Mouse (Mus musculus) adrenal gland, adult 18-20 months (tissue): ENCODE measurements around the gene Rbbp5. TPM values are rescaled to one million over a fixed set of nuclear protein-coding genes. Genes with fewer than 3 reads are reported as not detected.

Experiments
- DNase-seq, 2 experiments: peaks; one replicate each; pipeline ENCODE4 v3.0.0; 2021 to 2022; ENCODE audit warnings: low spot score in 2 of 2
- total RNA-seq, 2 experiments: library from RNA; stranded (reverse); gene quantifications; 1 replicate in 1 of 2; 2 replicates in 1 of 2; pipeline ENCODE4 v1.2.3; 2021

Rbbp5 gene
- total RNA-seq, 2 experiments from 2014 or later: 34.6 to 37.8 TPM

GRCm38 (mm10) chr1:132483759-132484158, 6.6 kb downstream of the Rbbp5 start:
- DNase-seq: no peak

DNA sequence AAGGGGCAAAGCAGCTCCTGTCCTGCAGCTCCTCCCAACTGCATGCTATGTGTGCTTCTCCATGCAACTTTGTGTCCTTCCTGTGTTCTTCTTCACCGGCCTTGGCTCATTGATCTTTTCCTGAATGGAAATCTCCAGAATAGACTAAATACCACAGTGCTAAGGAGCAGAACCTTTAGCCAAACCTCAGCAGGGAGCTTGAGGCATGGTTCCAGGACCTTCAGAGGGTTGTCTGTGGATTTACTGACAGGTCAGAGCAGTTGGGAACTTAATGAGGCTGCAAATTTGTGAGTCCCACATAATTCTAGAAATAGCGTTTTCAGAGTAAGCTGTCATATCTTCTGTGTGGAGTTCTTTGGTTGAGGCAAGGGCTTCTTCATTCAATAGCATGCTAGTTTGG, 23.4 kb downstream of the Rbbp5 start:
- DNase-seq: no peak

DNA sequence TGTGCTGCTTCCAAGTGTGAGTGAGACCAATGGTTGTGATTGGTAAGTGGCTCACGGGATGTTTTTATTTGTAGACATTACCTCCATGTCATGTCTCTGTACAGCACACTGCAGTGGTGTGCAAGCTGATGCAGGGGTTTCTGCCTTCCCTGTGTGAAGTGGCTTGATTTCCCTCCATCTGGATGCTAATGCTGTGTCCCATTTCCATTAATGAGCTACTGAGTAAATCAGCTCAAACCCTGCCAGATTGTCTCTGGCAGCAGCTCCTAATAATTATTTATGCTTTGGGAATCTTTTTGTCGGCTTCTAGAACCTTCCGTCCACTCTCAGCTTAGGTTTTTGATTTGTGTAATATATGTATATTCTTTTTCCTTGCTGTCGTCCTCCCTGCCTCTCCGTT, 28.0 kb downstream of the Rbbp5 start:
- no peak for DNase-seq

- DNase-seq: no peak
These were observed 28.9 kb downstream of the Rbbp5 start, which contains the start of gene Tmem81 for GRCm38 (mm10) chr1:132506058-132506457. Gene Tmem81, plus strand, starts transcription at chr1:132506230.

DNA sequence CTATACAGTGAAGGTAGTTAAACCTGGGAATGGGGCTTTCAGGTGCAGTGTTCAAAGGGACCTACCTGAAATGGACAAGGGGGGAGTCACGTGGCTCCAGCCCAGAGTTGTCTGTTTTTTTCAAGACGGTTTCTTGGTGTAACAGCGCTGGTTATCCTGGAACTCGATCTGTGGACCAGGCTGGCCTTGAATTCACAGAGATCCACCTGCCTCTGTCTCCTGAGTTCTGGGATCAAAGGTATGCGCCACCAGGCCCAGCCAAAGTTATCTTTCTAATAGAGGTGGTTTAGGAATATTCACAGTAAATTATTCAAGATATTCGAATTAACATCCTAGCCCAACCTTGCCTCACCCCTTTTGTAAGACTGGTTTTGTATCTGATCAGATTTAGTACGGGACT, 29.5 kb downstream of the Rbbp5 start:
- DNase-seq: no peak

DNA sequence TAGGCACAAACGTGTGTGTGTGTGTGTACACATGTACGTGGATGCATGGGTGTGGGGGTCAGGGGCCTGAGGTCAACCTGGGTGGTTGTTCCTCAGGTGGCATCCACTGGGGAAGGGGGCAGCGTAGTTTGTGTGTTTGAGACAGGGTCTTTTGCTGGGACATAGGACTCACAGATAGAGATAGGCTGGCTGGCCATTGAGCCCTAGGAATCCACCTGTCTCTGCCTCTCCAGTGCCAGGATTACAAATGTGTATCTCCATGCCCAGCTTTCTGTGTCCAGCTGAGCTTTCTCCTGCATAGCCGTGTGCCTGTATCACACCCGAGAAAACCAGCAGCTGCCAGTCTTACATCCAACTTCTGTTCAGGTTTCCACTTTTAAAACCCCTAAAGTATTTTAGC, 32.6 kb downstream of the Rbbp5 start:
- no peak for DNase-seq

DNA sequence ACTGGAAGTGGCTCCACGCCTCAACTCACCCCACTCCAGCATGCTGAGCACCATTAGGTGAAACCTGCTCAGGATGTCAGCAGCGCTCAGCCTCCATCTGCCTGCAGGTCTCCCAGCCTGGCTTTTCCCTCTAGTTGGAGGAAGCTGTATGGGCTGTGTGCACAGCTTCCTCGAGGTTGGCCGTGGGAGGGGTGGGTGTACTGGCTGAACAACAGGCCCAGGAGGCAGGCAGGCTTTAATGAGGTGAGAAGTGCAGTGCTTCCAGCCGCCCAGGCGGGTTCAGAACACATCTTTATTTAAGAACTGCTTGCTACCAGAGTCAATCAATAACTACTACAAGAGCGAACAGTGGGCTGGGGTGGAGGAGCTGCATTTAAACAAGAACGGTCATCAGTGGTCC, 34.4 kb downstream of the Rbbp5 start:
- no peak for DNase-seq

- no peak for DNase-seq
These were observed 34.9 kb downstream of the Rbbp5 start for GRCm38 (mm10) chr1:132512106-132512505.

GRCm38 (mm10) chr1:132515339-132515738, 38.2 kb downstream of the Rbbp5 start:
- DNase-seq: no peak

DNA sequence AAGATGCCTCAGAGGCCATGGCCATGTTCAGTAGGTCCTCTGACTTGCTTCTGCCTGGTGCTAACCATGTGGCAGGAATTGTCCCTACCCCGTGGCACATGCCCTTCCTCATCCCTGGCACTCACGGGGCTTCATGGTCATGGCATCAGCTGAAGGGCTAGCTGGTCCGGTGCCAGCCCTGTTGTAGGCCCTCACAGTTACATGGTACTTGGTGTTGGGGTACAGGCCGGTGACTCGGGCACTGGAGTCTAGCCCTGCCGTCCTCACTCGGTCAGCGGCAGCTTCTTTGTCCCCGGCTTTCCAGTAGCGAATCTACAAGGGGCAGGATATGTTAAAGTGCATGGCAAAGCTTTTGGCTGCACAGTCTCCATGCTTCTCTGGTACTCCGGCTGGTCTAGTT, 39.6 kb downstream of the Rbbp5 start:
- DNase-seq: no peak

DNA sequence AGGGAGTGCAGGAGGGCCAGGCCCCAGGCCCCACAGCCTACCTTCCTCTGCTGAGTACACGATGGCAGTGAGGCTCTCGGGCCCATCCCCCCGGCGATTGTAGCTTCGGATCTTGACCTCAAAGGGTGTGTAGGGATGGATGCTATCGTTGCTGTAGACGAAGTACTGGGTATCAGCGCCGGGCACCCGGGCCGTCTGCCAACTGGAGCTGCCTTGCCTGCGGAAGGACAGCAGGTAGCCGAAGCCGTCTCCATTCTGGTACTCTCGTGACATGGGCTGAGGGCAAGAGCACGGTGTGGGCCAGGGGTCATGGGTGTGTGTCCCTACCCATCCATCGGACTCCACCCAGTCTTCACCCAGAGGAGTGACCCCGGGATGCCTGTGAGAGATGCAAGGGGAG, 41.5 kb downstream of the Rbbp5 start:
- DNase-seq: no peak

DNA sequence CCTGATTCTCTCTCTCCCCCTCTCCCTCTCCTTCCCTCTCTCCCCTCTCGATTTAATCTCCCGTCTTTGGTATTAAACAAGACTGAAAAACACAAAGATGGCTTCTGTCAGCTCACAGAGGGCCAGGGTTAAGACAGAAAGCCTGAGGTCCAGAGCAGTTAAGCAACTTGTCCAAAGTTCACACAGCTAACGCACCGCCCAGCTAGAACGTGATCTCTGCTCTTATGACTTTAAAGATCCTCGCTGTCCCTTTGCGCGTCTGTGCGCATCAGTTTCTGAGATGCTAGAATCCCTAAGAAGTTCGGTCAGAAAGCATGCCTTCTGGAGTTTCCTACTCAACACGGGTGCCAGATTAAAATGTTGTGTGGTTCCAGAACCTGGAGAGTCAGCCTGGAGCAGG, 42.6 kb downstream of the Rbbp5 start:
- DNase-seq: no peak

GRCm38 (mm10) chr1:132520764-132521163, 43.6 kb downstream of the Rbbp5 start:
- DNase-seq: peak; percentile 36 to 54

DNA sequence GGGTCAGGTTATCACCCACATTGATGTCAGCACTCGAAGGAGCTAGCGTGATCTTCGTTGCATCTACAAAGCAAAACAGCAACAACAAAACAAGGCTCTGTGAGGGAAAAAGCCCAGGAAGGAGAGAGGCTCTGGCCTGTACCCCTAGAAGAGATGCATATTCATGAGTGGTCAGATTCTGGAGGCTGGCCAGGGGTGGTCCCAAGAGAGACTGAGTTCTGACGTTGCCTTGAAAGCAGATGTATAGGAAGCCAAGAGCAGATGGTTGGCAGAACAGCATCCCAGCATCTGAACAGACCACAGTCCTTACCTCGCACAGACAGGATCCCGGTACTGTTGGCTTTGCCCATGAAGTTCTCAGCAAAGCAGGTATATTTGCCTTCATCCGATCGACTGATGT, 45.9 kb downstream of the Rbbp5 start:
- no peak for DNase-seq

DNA sequence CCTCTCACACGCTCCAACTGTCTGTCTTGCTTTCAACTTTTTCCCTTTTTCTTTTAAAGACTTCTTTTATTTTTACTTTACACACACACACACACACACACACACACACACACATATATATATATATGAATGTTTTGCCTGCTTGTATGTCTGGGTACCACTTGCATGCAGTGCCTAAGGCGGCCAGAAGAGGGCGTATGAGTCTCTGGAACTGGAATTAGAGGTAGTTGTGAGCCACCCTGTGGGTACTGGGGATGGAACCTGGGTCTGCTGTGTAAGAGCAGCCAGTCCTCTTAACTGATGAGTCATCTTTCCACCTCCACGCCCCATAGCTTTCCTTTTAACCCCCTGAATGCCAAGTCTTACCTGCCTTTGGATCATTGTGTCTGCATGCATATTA, 46.8 kb downstream of the Rbbp5 start:
- DNase-seq: peak; percentile 26 to 43

DNA sequence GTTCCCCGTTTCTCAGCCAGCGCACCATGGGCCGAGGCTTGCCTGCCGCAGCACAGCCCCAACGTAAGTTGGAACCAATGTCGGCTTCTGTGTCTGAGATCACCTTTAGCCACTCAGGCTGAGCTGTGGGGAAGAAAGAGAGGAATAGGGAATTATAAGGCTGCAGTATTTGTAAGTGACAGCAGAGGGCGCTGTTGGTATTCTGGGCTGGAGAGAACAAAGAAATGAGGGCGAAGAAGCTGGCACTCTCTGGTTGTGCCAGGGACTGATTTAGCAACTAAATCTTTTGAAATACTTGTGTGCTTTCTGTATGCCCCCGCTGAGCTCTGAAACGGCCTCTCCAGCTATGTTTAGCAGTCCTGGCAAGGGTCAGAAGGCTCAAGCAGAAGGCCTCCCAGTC, 48.7 kb downstream of the Rbbp5 start:
- DNase-seq: peak; percentile 68 to 75

GRCm38 (mm10) chr1:132528071-132528470, 50.9 kb downstream of the Rbbp5 start:
- DNase-seq: no peak

- no peak for DNase-seq
These were observed 51.6 kb downstream of the Rbbp5 start for GRCm38 (mm10) chr1:132528647-132529334.

- no peak for DNase-seq
These were observed 53.5 kb downstream of the Rbbp5 start for GRCm38 (mm10) chr1:132530631-132531191.

- no peak for DNase-seq
These were observed 55.4 kb downstream of the Rbbp5 start for GRCm38 (mm10) chr1:132532521-132532920.

DNA sequence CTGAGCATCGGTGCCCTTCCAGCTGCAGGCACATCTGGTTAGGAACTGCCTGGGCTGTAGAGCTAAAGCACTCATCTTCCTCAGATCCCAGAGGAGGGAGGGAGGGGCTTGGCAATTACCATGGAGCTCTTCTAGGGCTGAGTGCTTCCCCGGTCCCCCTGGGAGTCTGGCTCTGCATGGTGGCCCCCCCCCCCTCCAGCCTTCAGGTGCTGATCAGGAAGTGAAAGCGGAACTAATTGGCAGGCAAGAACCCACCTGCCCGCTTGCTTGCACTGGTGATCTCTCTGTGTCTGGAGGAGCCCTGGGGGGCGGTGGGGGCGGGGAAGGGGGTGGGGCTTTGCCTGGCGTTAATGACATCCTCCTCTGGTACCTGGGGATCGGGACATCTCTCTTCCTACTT, 56.7 kb downstream of the Rbbp5 start:
- no peak for DNase-seq

GRCm38 (mm10) chr1:132535541-132535940, 58.4 kb downstream of the Rbbp5 start:
- DNase-seq: no peak

- DNase-seq: no peak
These were observed 59.3 kb downstream of the Rbbp5 start for GRCm38 (mm10) chr1:132536416-132536815.
